Mouse (Mus musculus) forebrain, postnatal 0 days (tissue): ENCODE results near the gene Ddx39. TPM values are rescaled to one million over a fixed set of nuclear protein-coding genes. Genes with fewer than 3 reads are reported as not detected.
A peak's percentile ranks its signal among the peaks of the same experiment; 100 is the strongest.

Experiments
- ATAC-seq: fragments of 200-750 bp; cut with Nextera tagmentation; 2 replicates; pipeline ENCODE4 v1.8.0; 2017; ENCODE audit warnings: mild to moderate bottlenecking, moderate library complexity
- DNase-seq: peaks from one replicate; pipeline ENCODE4 v3.0.0-alpha.2; 2015
- H3K27ac ChIP-seq: fragments of 300-500 bp; sonication (generic); 2 replicates; pipeline ENCODE4 v1.5.1; 2014; ENCODE audit warnings: low read depth, mild to moderate bottlenecking, antibody characterized with exemption, low read length, moderate library complexity, mixed read lengths
- H3K27me3 ChIP-seq: fragments of 300-500 bp; sonication (generic); 2 replicates; pipeline ENCODE4 v1.6.1; 2014; ENCODE audit warnings: mild to moderate bottlenecking, low read length, mixed read lengths; ENCODE audit not compliant: insufficient read depth
- H3K36me3 ChIP-seq: fragments of 300-500 bp; sonication (generic); 2 replicates; pipeline ENCODE4 v1.6.1; 2014; ENCODE audit warnings: mild to moderate bottlenecking, moderate library complexity; ENCODE audit not compliant: insufficient read depth
- H3K4me1 ChIP-seq: fragments of 300-500 bp; sonication (generic); 2 replicates; pipeline ENCODE4 v1.6.1; 2014; ENCODE audit warnings: antibody characterized with exemption; ENCODE audit not compliant: insufficient read depth
- H3K4me2 ChIP-seq: fragments of 300-500 bp; sonication (generic); 2 replicates; pipeline ENCODE4 v1.6.1; 2014; ENCODE audit warnings: low read depth, mild to moderate bottlenecking, moderate library complexity
- H3K4me3 ChIP-seq: fragments of 300-500 bp; sonication (generic); 2 replicates; pipeline ENCODE4 v1.5.1; 2014; ENCODE audit warnings: low read depth, low read length, mixed read lengths
- H3K9ac ChIP-seq: fragments of 300-500 bp; sonication (generic); 2 replicates; pipeline ENCODE4 v1.6.1; 2014; ENCODE audit warnings: mild to moderate bottlenecking
- H3K9me3 ChIP-seq: fragments of 300-500 bp; sonication (generic); 2 replicates; pipeline ENCODE4 v1.6.1; 2016; ENCODE audit warnings: low read length
- CTCF ChIP-seq: sonication (generic); IDR thresholded peaks from 2 replicates; pipeline ENCODE4 v1.5.1; 2016; ENCODE audit warnings: antibody characterized with exemption, control low read depth, low read depth
- WGBS: fragments of 180-500 bp; shearing (Covaris S2); extraction: QIAGEN DNeasy Blood & Tissue Kit; methylation state at CpG from one replicate; pipeline ENCODE4 v1.1.7; 2014; 5-methylcytosine and 5-hydroxymethylcytosine counted together
- microRNA-seq, 2 experiments: library from miRNA; unstranded; fragments of <30 nt; microRNA quantifications; one replicate each; pipeline ENCODE4; 2016
- polyA plus RNA-seq: library from polyadenylated mRNA; unstranded; fragments of >200 nt; fragmentation: Nextera tagmentation; extraction: Ambion mirVana; gene quantifications from 2 replicates; pipeline ENCODE4 v1.2.1, GENCODE M21; 2015
- total RNA-seq: library from RNA; depleted of rRNA; stranded (reverse); fragments of >200 nt; gene quantifications from 2 replicates; pipeline ENCODE4 v1.2.3, GENCODE M21; 2014; rRNA removed

Gene Ddx39
- total and polyA plus RNA-seq, 2 experiments from 2014 or later: 54.1 to 79.5 TPM

- WGBS: 79% methylated on average over 2 of the region's 2 CpGs
These were observed 55.7 kb downstream of the Ddx39 start for GRCm38 (mm10) chr8:83770669-83771068.

GRCm38 (mm10) chr8:83771791-83772190 lies 56.8 kb downstream of the Ddx39 start:
- H3K4me1 ChIP-seq: no peaks in the 10 kb centered on the region
- WGBS: 74% methylated on average over 4 of the region's 4 CpGs
- H3K27ac ChIP-seq: no peak overlapping the region
- no peak for DNase-seq
- H3K4me2 ChIP-seq: no peak overlapping the region
- no peaks in the 10 kb centered on the region for H3K36me3 ChIP-seq
- TF ChIP-seq CTCF: no peak
- H3K9ac ChIP-seq: no peak overlapping the region
- no peak for ATAC-seq
- no peaks in the 10 kb centered on the region for H3K9me3 ChIP-seq
- H3K27me3 ChIP-seq: no peaks in the 10 kb centered on the region
- H3K4me3 ChIP-seq: no peak overlapping the region

More at GRCm38 (mm10) chr8:83770669-83771068, 55.7 kb downstream of the Ddx39 start:
- no peak overlapping the region for H3K27ac ChIP-seq
- H3K4me3 ChIP-seq: no peak overlapping the region
- H3K9me3 ChIP-seq: no peaks in the 10 kb centered on the region
- H3K4me2 ChIP-seq: no peak overlapping the region
- DNase-seq (no peak), ATAC-seq (no peak)
- TF ChIP-seq CTCF: no peak
- H3K9ac ChIP-seq: no peak overlapping the region
- H3K36me3 ChIP-seq: no peaks in the 10 kb centered on the region
- no peaks in the 10 kb centered on the region for H3K27me3 ChIP-seq
- no peaks in the 10 kb centered on the region for H3K4me1 ChIP-seq

GRCm38 (mm10) chr8:83772701-83773451 lies 57.9 kb downstream of the Ddx39 start:
- no peaks in the 10 kb centered on the region for H3K36me3 ChIP-seq
- 0 out of 2 replicates have a peak overlapping the region, but pooled peaks have one; percentile 2 for H3K9ac ChIP-seq
- H3K27me3 ChIP-seq: no peaks in the 10 kb centered on the region
- peak overlapping the region; percentile 35 for H3K4me3 ChIP-seq
- no peaks in the 10 kb centered on the region for H3K9me3 ChIP-seq
- 8% methylated on average over 25 of the region's 25 CpGs for WGBS
- peak overlapping the region; percentile 56 for H3K4me2 ChIP-seq
- DNase-seq: peak; percentile 43
- TF ChIP-seq CTCF: no peak
- no peak overlapping the region for H3K27ac ChIP-seq
- peak; percentile 76 for ATAC-seq
- no peaks in the 10 kb centered on the region for H3K4me1 ChIP-seq

GRCm38 (mm10) chr8:83773452-83773846 lies 58.5 kb downstream of the Ddx39 start:
- DNase-seq: no peak
- H3K36me3 ChIP-seq: no peaks in the 10 kb centered on the region
- no peaks in the 10 kb centered on the region for H3K9me3 ChIP-seq
- peak overlapping the region; percentile 35; the same call in 1 of the 2 replicates for H3K4me3 ChIP-seq
- no peaks in the 10 kb centered on the region for H3K27me3 ChIP-seq
- no peak for ATAC-seq
- H3K9ac ChIP-seq: no peak overlapping the region
- TF ChIP-seq CTCF: no peak
- H3K27ac ChIP-seq: no peak overlapping the region
- WGBS: 47% methylated on average over 6 of the region's 6 CpGs
- no peaks in the 10 kb centered on the region for H3K4me1 ChIP-seq
- H3K4me2 ChIP-seq: peak overlapping the region; percentile 56

- WGBS: 89% methylated on average over 2 of the region's 2 CpGs
- Histone ChIP-seq H3K9me3 (no peaks in the 10 kb centered on the region), H3K36me3 (no peaks in the 10 kb centered on the region), H3K4me3 (no peak overlapping the region), H3K4me2 (no peak overlapping the region), H3K27me3 (no peaks in the 10 kb centered on the region), H3K4me1 (no peaks in the 10 kb centered on the region), H3K9ac (no peak overlapping the region), H3K27ac (no peak overlapping the region)
- TF ChIP-seq CTCF: no peak
- DNase-seq: no peak
- no peak for ATAC-seq
These were observed 59.2 kb downstream of the Ddx39 start for GRCm38 (mm10) chr8:83774221-83774620.

Small RNA genes lying within 50 kb of the gene (microRNA-seq; reads per million reads assigned to microRNA genes)
- 0 to 0.12 reads per million in 2 experiments for gene Mir1668

Other genes with a start within 250 kb of the Ddx39 start
- gene Olfr370, start 179.4 kb upstream of the Ddx39 start, total RNA-seq: not detected in 2 replicates
- gene Olfr370, start 179.4 kb upstream of the Ddx39 start, polyA plus RNA-seq: 0.04 TPM in 1 of 2 replicates, not detected in the other
- gene Ndufb7, start 148.5 kb upstream of the Ddx39 start, total RNA-seq: 155 and 262 TPM in 2 replicates
- 392 and 492 TPM in 2 replicates for gene Ndufb7, start 148.5 kb upstream of the Ddx39 start, polyA plus RNA-seq
- 762 and 857 TPM in 2 replicates for gene Tecr, start 107.2 kb upstream of the Ddx39 start, total RNA-seq
- 1,089 and 1,117 TPM in 2 replicates for gene Tecr, start 107.2 kb upstream of the Ddx39 start, polyA plus RNA-seq
- 41.2 and 46.6 TPM in 2 replicates for gene Dnajb1, start 107.0 kb upstream of the Ddx39 start, total RNA-seq
- 40.7 and 65.1 TPM in 2 replicates for gene Dnajb1, start 107.0 kb upstream of the Ddx39 start, polyA plus RNA-seq
- gene Gipc1, start 62.5 kb upstream of the Ddx39 start, total RNA-seq: 77.8 and 85.3 TPM in 2 replicates
- gene Gipc1, start 62.5 kb upstream of the Ddx39 start, polyA plus RNA-seq: 119 and 135 TPM in 2 replicates
- gene Ptger1, start 48.5 kb upstream of the Ddx39 start, total RNA-seq: 0.46 and 0.57 TPM in 2 replicates
- gene Ptger1, start 48.5 kb upstream of the Ddx39 start, polyA plus RNA-seq: 0.20 and 0.27 TPM in 2 replicates
- 70.8 and 72.6 TPM in 2 replicates for gene Pkn1, start 16.0 kb upstream of the Ddx39 start, total RNA-seq
- 18.5 and 25.2 TPM in 2 replicates for gene Pkn1, start 16.0 kb upstream of the Ddx39 start, polyA plus RNA-seq
- gene Adgre5, start 26.1 kb downstream of the Ddx39 start, total RNA-seq: 9.2 and 9.9 TPM in 2 replicates
- gene Adgre5, start 26.1 kb downstream of the Ddx39 start, polyA plus RNA-seq: 6.7 and 9.2 TPM in 2 replicates
- 248 and 259 TPM in 2 replicates for gene Adgrl1, start 184.9 kb downstream of the Ddx39 start, total RNA-seq
- 38.5 and 56.5 TPM in 2 replicates for gene Adgrl1, start 184.9 kb downstream of the Ddx39 start, polyA plus RNA-seq
- gene Gm10644, start 240.0 kb downstream of the Ddx39 start, total RNA-seq: 0.14 and 0.31 TPM in 2 replicates
- gene Gm10644, start 240.0 kb downstream of the Ddx39 start, polyA plus RNA-seq: 0.14 and 0.40 TPM in 2 replicates
- 1.7 and 5.0 TPM in 2 replicates for gene Asf1b, start 240.3 kb downstream of the Ddx39 start, total RNA-seq
- 4.7 and 5.1 TPM in 2 replicates for gene Asf1b, start 240.3 kb downstream of the Ddx39 start, polyA plus RNA-seq